Mouse (Mus musculus) inflammation-experienced regulatory T-cells, adult 6 months (primary cell): ENCODE data around the gene Zhx3. TPM values are rescaled to one million over a fixed set of nuclear protein-coding genes. Genes with fewer than 3 reads are reported as not detected.

ENCODE experiments used
- ATAC-seq: one replicate; pipeline ENCODE4 v1.8.0; 2017
- polyA plus RNA-seq, 3 experiments: library from polyadenylated mRNA; unstranded; fragments of 100-300 nt; shearing (Covaris generic); gene quantifications; one replicate each; pipeline ENCODE4 v1.2.1; 2017

The Zhx3 gene
- polyA plus RNA-seq, 3 experiments from 2014 or later = 4.8 to 10.6 (median 8.1) TPM

GRCm38 (mm10) chr2:160800967-160801366 lies 71.8 kb downstream of the Zhx3 start:
- ATAC-seq = no peak

- no peak for ATAC-seq
These were observed 74.6 kb downstream of the Zhx3 start for GRCm38 (mm10) chr2:160798206-160798605.

GRCm38 (mm10) chr2:160796973-160797372 lies 75.8 kb downstream of the Zhx3 start:
- ATAC-seq = peak; percentile 55

GRCm38 (mm10) chr2:160793117-160793516 lies 79.7 kb downstream of the Zhx3 start:
- peak; percentile 84 for ATAC-seq

- no peak for ATAC-seq
These were observed 83.1 kb downstream of the Zhx3 start for GRCm38 (mm10) chr2:160789741-160790140.

- no peak for ATAC-seq
These were observed 83.8 kb downstream of the Zhx3 start for GRCm38 (mm10) chr2:160789046-160789445.

GRCm38 (mm10) chr2:160786333-160786732 lies 86.5 kb downstream of the Zhx3 start:
- ATAC-seq = no peak

GRCm38 (mm10) chr2:160780834-160781219 lies 92.0 kb downstream of the Zhx3 start:
- no peak for ATAC-seq

GRCm38 (mm10) chr2:160780154-160780833 lies 92.5 kb downstream of the Zhx3 start:
- no peak for ATAC-seq

- no peak for ATAC-seq
These were observed 94.8 kb downstream of the Zhx3 start for GRCm38 (mm10) chr2:160778034-160778433.

- ATAC-seq = no peak
These were observed 101.2 kb downstream of the Zhx3 start for GRCm38 (mm10) chr2:160771325-160772276.

- no peak for ATAC-seq
These were observed 101.9 kb downstream of the Zhx3 start for GRCm38 (mm10) chr2:160770871-160771270.

GRCm38 (mm10) chr2:160770409-160770808 lies 102.4 kb downstream of the Zhx3 start:
- no peak for ATAC-seq

- ATAC-seq = no peak
These were observed 103.8 kb downstream of the Zhx3 start for GRCm38 (mm10) chr2:160768997-160769396.

GRCm38 (mm10) chr2:160768097-160768695 lies 104.6 kb downstream of the Zhx3 start:
- no peak for ATAC-seq

GRCm38 (mm10) chr2:160767201-160767600 lies 105.6 kb downstream of the Zhx3 start:
- ATAC-seq = no peak

- no peak for ATAC-seq
These were observed 106.4 kb downstream of the Zhx3 start for GRCm38 (mm10) chr2:160766371-160766771.

GRCm38 (mm10) chr2:160765096-160765495 lies 107.7 kb downstream of the Zhx3 start:
- ATAC-seq = no peak

- no peak for ATAC-seq
These were observed 108.4 kb downstream of the Zhx3 start for GRCm38 (mm10) chr2:160764386-160764785.

- peak; percentile 72 for ATAC-seq
These were observed 109.0 kb downstream of the Zhx3 start for GRCm38 (mm10) chr2:160763816-160764215.

GRCm38 (mm10) chr2:160760433-160761184 lies 112.2 kb downstream of the Zhx3 start:
- ATAC-seq = no peak

- ATAC-seq = peak; percentile 95
These were observed 116.1 kb downstream of the Zhx3 start for GRCm38 (mm10) chr2:160756583-160757203.
